Mouse (Mus musculus) C2C12 (cell line): ENCODE measurements at regions not wholly inside any gene's neighbourhood (a gene's known extent, or its start where the extent isn't known, plus 50 kb on each side); places are given as distances from the start of the nearest gene placed in this dataset.
A peak's percentile ranks its signal among the peaks of the same experiment; 100 is the strongest.

Experiments used
- H3K27me3 ChIP-seq: one replicate; pipeline ENCODE4 v1.6.1; 2011; ENCODE audit not compliant: control insufficient read depth, insufficient read depth, insufficient read length
- H3K36me3 ChIP-seq: one replicate; pipeline ENCODE4 v1.6.1; 2011; ENCODE audit not compliant: control insufficient read depth, insufficient read depth
- H3K4me3 ChIP-seq: one replicate; pipeline ENCODE4 v1.5.1; 2011; ENCODE audit warnings: mild to moderate bottlenecking, control low read depth; ENCODE audit not compliant: poor library complexity, insufficient read depth, severe bottlenecking
- H3K79me2 ChIP-seq: one replicate; pipeline ENCODE4 v1.6.1; 2011; ENCODE audit not compliant: control insufficient read depth, insufficient read depth
- H3K79me3 ChIP-seq: one replicate; pipeline ENCODE4 v1.6.1; 2011; ENCODE audit warnings: low read depth, control low read depth
- H3ac ChIP-seq: one replicate; pipeline ENCODE3; 2011; ENCODE audit warnings: low read depth; ENCODE audit not compliant: control insufficient read depth, insufficient read length
- CEBPB ChIP-seq: IDR thresholded peaks from one replicate; pipeline ENCODE4 v1.6.1; 2011; ENCODE audit warnings: low read depth, mild to moderate bottlenecking, control low read depth, moderate library complexity
- CTCF ChIP-seq: IDR thresholded peaks from one replicate; pipeline ENCODE4 v1.5.1; 2011; ENCODE audit not compliant: control insufficient read depth, insufficient read depth, insufficient read length
- FOSL1 ChIP-seq: IDR thresholded peaks from one replicate; pipeline ENCODE4 v1.8.0; 2011; ENCODE audit warnings: mild to moderate bottlenecking, low read length; ENCODE audit not compliant: poor library complexity, insufficient read depth, severe bottlenecking
- MAX ChIP-seq: IDR thresholded peaks from one replicate; pipeline ENCODE4 v1.6.1; 2011; ENCODE audit warnings: mild to moderate bottlenecking, control low read depth
- MYOD1 ChIP-seq: IDR thresholded peaks from one replicate; pipeline ENCODE4 v1.6.1; 2011; ENCODE audit warnings: low read depth; ENCODE audit not compliant: control insufficient read depth, insufficient read length
- MYOG ChIP-seq: IDR thresholded peaks from one replicate; pipeline ENCODE4 v1.6.1; 2011; ENCODE audit not compliant: control insufficient read depth, insufficient read length; ENCODE audit errors: extremely low read depth
- USF1 ChIP-seq: IDR thresholded peaks from one replicate; pipeline ENCODE4 v1.6.1; 2011; ENCODE audit warnings: low read depth, mild to moderate bottlenecking, control low read depth, moderate library complexity

DNA sequence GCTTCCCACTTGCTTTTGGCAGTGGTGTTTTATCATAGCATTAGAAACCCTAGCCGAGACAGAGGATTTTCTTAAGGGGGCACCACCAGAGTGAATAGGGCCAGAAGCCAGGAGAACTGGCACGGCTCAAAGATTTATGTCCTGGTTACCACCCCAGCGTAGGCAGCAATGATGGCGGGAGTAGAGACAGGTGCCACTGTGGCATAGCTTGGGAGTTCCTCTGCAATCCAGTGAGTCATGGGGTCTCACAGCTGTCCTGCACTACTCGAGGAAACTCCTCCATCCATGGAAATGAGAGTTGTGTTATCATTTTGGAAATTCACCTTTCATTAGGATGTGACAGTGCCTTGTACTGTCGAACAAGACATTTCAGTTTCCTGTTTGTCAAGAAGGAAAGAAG is 169.6 kb downstream of the Inhbb start:
- no peaks in the 10 kb centered on the region for H3K27me3 ChIP-seq
- no peak overlapping the region for H3ac ChIP-seq
- H3K36me3 ChIP-seq: no peaks in the 10 kb centered on the region
- TF ChIP-seq MYOD1: peak; percentile 65
- no peak for TF ChIP-seq FOSL1
- no peaks in the 10 kb centered on the region for H3K79me3 ChIP-seq
- no peaks in the 10 kb centered on the region for H3K79me2 ChIP-seq
- no peak overlapping the region for H3K4me3 ChIP-seq

DNA sequence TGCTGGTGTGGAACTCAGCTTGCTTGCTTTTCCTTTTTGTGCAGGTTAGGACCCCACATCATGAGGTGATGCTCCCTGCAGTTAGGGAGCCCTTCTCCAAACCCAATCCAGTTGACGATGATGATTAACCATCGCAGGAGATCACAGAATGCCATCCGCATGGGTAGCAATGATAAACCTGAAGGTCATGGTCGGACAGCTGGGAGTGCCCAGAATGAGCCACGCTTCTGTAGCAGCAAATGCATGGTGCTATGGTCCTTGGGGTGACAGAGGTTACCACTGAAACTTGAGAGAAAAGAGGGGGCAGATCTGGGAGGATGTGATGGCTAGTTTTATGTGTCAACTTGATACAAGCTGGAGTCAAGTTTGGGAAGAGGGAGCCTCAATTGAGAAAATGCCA is 170.3 kb downstream of the Inhbb start:
- H3ac ChIP-seq: no peak overlapping the region
- H3K36me3 ChIP-seq: no peaks in the 10 kb centered on the region
- TF ChIP-seq CEBPB (no peak), MAX (no peak), USF1 (no peak), MYOD1 (no peak), FOSL1 (no peak), MYOG (no peak), CTCF (no peak)
- H3K4me3 ChIP-seq: no peak overlapping the region
- H3K79me3 ChIP-seq: no peaks in the 10 kb centered on the region
- no peaks in the 10 kb centered on the region for H3K27me3 ChIP-seq
- H3K79me2 ChIP-seq: no peaks in the 10 kb centered on the region

GRCm38 (mm10) chr1:119248776-119249495 is 173.1 kb downstream of the Inhbb start:
- no peaks in the 10 kb centered on the region for H3K79me3 ChIP-seq
- H3ac ChIP-seq: no peak overlapping the region
- no peaks in the 10 kb centered on the region for H3K79me2 ChIP-seq
- H3K4me3 ChIP-seq: no peak overlapping the region
- no peak for TF ChIP-seq MYOG
- TF ChIP-seq MAX: no peak
- no peak for TF ChIP-seq FOSL1
- H3K27me3 ChIP-seq: no peaks in the 10 kb centered on the region
- H3K36me3 ChIP-seq: no peaks in the 10 kb centered on the region

DNA sequence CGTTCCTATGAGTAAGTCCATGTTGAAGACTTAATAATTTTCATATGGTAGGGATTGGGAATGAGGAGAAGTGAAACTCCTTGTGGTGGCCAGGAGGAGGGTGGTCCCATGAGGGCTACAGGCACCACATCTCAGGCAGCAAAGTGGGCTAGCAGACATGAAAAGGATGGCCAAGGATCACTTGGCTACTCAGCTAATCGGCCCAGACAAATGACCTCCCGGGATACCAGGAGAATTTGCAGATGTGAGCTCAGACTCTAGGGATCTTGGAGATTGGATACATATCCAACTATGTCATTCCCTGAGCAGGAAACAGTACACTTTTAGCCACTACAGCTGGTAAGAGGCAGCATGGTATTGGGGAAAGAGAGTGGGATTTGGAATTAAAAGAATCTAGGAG is 174.9 kb downstream of the Inhbb start:
- TF ChIP-seq CTCF (no peak), MYOD1 (no peak)
- H3K27me3 ChIP-seq: no peaks in the 10 kb centered on the region
- no peaks in the 10 kb centered on the region for H3K36me3 ChIP-seq
- H3K4me3 ChIP-seq: no peak overlapping the region
- no peaks in the 10 kb centered on the region for H3K79me3 ChIP-seq
- H3ac ChIP-seq: no peak overlapping the region
- H3K79me2 ChIP-seq: no peaks in the 10 kb centered on the region

DNA sequence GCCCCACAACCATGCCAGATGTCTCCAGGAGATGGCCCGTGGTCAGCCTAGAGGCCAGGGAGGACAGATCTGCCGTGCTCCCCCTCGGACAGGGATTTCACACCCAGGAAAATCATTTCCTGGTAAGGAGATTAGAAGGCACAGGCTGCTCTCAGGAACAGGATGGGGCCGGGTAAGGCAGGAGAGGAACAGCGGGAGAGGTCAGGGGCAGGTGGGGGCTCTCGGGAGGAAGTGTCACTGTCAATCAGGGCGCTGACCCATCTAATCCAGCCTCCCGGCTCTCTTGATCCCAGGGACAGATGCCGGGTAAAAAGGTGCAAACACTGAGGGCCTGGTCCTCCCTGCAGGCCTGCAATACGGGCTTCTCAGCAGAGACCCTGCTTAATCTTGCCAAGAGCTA is 183.6 kb downstream of the Inhbb start:
- Histone ChIP-seq H3K36me3 (no peaks in the 10 kb centered on the region), H3K27me3 (no peaks in the 10 kb centered on the region), H3ac (no peak overlapping the region), H3K79me3 (no peaks in the 10 kb centered on the region), H3K4me3 (no peak overlapping the region), H3K79me2 (no peaks in the 10 kb centered on the region)
- TF ChIP-seq CTCF (no peak), FOSL1 (no peak), CEBPB (no peak), MYOG (no peak), MAX (no peak), USF1 (no peak), MYOD1 (no peak)

DNA sequence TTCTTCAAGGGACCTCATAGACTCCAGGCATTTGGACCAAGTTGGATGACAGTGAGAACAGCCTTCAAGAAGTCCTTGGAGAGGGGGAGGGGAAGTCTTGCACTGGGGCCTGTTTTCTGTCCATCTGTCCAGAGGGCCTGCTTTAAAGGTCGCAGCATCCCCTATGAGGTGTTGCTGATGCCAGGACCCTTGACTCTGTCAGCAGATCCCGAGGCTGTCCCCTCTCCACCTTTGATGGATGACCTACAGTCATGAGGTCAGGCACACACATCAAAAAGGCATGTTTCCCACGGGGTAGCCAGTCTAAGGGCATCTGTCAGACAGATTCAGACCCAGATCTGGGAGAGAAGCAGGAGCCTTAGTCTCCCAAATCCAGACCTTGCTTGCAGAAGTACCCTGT is 183.4 kb upstream of the Gli2 start:
- TF ChIP-seq FOSL1: no peak
- Histone ChIP-seq H3K27me3 (no peaks in the 10 kb centered on the region), H3K79me3 (no peaks in the 10 kb centered on the region), H3ac (no peak overlapping the region), H3K36me3 (no peaks in the 10 kb centered on the region), H3K79me2 (no peaks in the 10 kb centered on the region), H3K4me3 (no peak overlapping the region)

DNA sequence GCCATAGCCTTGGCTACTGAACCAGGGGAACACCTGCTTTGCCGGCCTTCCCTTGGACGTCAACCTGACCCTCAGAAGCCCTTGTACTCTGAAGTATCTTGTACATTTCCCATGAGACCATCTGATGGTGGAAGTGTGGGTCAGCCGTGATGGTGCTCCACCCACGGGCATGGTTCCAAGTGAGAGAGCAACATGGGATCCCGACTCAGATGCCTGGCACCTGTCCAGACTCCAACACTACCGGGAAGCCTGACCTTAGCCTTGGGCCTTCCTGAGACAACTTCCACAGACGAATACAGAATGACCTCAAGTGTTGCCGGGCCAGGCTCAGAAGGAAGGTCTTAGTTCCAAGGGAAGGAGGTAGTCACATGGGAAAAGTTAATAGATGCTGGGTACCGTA is 181.0 kb upstream of the Gli2 start:
- H3K79me2 ChIP-seq: no peaks in the 10 kb centered on the region
- no peaks in the 10 kb centered on the region for H3K79me3 ChIP-seq
- TF ChIP-seq FOSL1 (no peak), MYOD1 (no peak), USF1 (no peak), CEBPB (no peak), CTCF (no peak), MAX (no peak), MYOG (no peak)
- H3K36me3 ChIP-seq: no peaks in the 10 kb centered on the region
- no peak overlapping the region for H3ac ChIP-seq
- no peaks in the 10 kb centered on the region for H3K27me3 ChIP-seq
- H3K4me3 ChIP-seq: no peak overlapping the region
